Mouse (Mus musculus) olfactory bulb, adult 2 months (tissue): ENCODE measurements around the gene Slc39a11. TPM values are rescaled to one million over a fixed set of nuclear protein-coding genes. Genes with fewer than 3 reads are reported as not detected.

Experiments used
- H3K27ac ChIP-seq: fragments of 200-500 bp; 2 replicates; pipeline ENCODE4 v1.5.1; 2012; ENCODE audit warnings: low read depth, low read length; ENCODE audit not compliant: insufficient read depth
- H3K4me1 ChIP-seq: fragments of 200-500 bp; 2 replicates; pipeline ENCODE4 v1.6.1; 2012; ENCODE audit warnings: low read length; ENCODE audit not compliant: control insufficient read depth, insufficient read depth
- H3K4me3 ChIP-seq: fragments of 200-500 bp; 2 replicates; pipeline ENCODE4 v1.5.1; 2012; ENCODE audit warnings: mild to moderate bottlenecking, low read depth, low read length, moderate library complexity; ENCODE audit not compliant: insufficient read depth
- CTCF ChIP-seq: fragments of 200-500 bp; IDR thresholded peaks from 2 replicates; pipeline ENCODE4 v1.5.1; 2012; ENCODE audit warnings: low read depth, mild to moderate bottlenecking, low read length, moderate library complexity; ENCODE audit not compliant: insufficient read depth
- POLR2A ChIP-seq: fragments of 200-500 bp; IDR thresholded peaks from 2 replicates; pipeline ENCODE4 v1.6.1; 2012; ENCODE audit warnings: mild to moderate bottlenecking, low read depth, low read length, moderate library complexity; ENCODE audit not compliant: insufficient read depth
- WGBS: fragments of 180-500 bp; shearing (Covaris S2); methylation state at CpG from one replicate; pipeline ENCODE4 v1.1.7; 2018; 5-methylcytosine and 5-hydroxymethylcytosine counted together
- polyA plus RNA-seq: library from polyadenylated mRNA; stranded (reverse); fragments of >200 nt; gene quantifications from 2 replicates; pipeline ENCODE4 v1.2.4, GENCODE M21; 2012; ENCODE audit warnings: low replicate concordance; ENCODE audit not compliant: missing spikeins, insufficient read depth, insufficient read length

The Slc39a11 gene
- polyA plus RNA-seq, 1 experiment: not detected

DNA sequence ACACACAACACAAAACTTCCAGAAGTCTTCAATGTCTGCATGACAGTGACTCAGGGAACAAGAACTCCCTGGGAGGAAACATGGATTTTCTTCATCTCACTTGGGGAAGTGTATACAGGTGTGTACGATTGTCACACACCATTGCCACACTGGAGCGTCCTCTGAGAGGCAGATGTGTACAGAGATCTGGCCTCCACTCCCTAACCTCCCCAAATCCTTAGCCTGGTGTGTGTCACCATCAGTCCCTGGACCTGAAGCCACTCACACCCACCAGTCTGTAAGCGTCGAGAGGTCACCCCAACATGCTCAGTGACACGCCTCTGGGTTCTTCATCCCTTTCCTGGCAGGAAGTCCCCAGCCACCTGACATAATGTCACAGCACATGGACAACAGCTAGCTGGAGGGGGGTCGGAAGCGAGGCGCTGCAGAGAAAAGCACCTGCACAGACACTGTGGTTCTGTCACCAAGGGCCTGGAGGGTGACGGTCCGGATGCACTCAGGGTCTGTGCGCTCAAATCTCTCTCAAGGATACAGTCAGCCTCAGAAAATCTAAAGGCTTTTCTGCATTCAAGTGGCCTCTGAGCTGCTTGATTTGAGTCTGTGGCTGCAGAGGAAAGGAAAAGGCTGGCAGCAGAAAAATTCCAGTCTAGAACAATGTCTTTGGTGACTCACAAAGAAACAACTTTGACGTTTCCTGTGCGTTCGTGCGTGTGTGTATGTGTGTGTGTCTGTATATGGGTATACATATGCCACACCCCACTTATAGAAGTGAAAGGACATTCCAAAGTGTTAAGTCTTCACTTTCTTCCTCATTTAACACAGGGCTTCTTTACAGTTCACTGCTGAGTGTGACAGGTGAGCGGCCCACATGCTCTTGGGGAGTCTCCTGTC, 113.3 kb downstream of the Slc39a11 start:
- 84% methylated on average over 16 of the region's 16 CpGs for WGBS
- TF ChIP-seq CTCF (no peak), POLR2A (no peak)
- Histone ChIP-seq H3K27ac (no peak overlapping the region), H3K4me3 (no peak overlapping the region), H3K4me1 (peaks cover 4% of the 10 kb centered on the region)

DNA sequence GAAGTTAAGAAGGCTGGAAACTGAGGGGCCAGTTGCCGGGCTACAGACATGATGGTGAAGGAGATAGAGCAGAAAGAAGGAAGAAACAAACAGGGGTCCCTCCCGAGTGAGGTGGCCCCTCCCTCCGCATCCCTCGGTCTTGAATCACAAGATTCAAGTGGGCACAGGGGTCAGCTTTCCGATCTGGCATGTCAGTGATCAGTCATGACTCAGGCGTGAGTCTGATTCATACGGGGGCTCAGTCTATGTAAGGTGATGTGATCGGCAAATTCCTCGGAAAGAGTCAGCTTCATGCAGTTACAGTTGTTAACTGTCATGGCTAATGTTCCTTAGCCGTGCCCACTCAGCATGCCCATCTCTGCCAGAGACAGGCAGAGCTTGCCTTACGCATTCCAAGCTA, 115.5 kb downstream of the Slc39a11 start:
- WGBS: 81% methylated on average over 11 of the region's 11 CpGs
- no peak overlapping the region for H3K4me3 ChIP-seq
- H3K4me1 ChIP-seq: no peaks in the 10 kb centered on the region
- H3K27ac ChIP-seq: no peak overlapping the region
- TF ChIP-seq POLR2A (no peak), CTCF (no peak)

DNA sequence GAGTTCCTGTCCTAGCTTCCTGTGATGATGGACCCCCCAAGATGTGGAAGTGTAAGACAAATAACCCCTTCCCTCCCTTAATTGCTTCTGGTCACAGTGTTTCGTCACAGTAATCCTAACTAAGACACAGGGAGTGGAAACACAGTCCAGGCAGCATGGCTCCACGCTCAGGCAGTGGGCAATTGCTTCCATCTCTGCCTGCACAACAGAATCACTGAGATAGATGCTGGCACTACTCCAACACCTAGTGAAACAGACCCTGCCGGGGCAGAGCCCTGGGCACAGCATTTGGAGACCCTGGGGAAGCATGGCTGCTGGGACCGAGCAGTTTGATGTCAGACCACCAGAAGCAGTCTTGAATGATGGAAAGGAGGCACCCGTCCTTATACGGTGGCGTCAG, 115.9 kb downstream of the Slc39a11 start:
- Histone ChIP-seq H3K4me3 (no peak overlapping the region), H3K27ac (no peak overlapping the region), H3K4me1 (no peaks in the 10 kb centered on the region)
- TF ChIP-seq CTCF: no peak
- WGBS: 77% methylated on average over 7 of the region's 7 CpGs

DNA sequence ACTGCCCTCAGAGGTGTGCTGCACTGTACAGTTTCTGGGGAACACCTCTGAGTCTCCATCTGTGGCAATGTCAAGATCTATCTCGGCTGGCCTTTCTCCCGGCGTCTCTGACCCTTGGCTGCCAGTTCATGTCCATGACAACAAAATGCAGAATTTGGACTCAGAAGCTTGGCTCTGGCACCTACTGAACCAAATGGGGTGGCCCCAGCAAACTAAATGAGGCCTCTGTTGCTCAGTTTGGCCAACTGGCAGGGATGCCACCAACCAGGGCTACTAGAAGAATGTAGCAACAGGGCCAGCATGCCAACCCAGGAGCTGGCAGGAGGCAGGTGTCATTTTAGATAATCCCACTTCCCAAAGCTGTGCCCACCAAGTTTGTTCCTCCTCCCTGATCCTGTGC, 121.5 kb downstream of the Slc39a11 start:
- Histone ChIP-seq H3K4me3 (no peak overlapping the region), H3K4me1 (peaks cover 9% of the 10 kb centered on the region), H3K27ac (no peak overlapping the region)
- WGBS: 73% methylated on average over 3 of the region's 3 CpGs
- no peak for TF ChIP-seq POLR2A
- TF ChIP-seq CTCF: no peak

DNA sequence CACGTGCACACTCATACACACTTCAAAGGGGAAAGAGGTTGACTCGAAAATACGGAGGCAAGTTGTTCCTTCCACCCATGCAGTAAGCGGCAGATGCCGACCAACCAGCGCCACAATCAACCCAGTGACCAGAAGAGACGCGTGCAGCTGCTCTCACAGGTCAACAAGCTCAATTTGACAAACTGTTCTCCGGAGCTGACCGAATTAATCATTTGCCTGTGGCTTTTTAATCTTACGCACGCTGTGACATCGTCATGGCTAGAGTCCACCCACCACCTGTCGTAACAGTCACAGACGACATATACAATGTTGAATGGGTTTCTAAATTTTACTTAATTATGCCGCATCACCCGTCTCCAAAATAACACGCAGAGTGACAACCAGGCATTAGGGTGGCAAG, 124.1 kb downstream of the Slc39a11 start:
- 53% methylated on average over 18 of the region's 18 CpGs for WGBS
- Histone ChIP-seq H3K4me1 (peaks cover 12% of the 10 kb centered on the region), H3K27ac (no peak overlapping the region), H3K4me3 (no peak overlapping the region)
- TF ChIP-seq POLR2A (no peak), CTCF (no peak)

DNA sequence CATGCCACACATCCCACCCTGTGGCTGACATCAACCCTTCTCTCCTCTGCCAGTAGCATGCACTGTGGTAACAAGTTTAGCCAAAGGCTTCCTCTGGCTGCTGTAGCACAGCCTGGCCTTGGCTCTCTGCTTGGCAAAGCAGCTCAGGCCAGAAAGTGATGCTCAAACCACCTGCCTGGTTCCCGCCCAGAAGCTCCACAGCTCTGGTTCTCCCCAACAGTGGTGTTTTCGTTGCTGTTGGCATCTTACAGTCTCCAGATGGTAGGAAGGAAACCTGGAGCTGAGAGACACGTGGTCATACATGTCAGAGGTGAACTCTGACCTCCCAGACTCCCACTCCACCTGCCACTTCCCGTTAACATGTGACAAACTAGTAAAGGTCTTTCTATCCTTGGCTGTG, 127.2 kb downstream of the Slc39a11 start:
- WGBS: 90% methylated on average over 4 of the region's 4 CpGs
- Histone ChIP-seq H3K4me3 (no peak overlapping the region), H3K27ac (no peak overlapping the region), H3K4me1 (peaks cover 20% of the 10 kb centered on the region)
- no peak for TF ChIP-seq POLR2A
- TF ChIP-seq CTCF: no peak

DNA sequence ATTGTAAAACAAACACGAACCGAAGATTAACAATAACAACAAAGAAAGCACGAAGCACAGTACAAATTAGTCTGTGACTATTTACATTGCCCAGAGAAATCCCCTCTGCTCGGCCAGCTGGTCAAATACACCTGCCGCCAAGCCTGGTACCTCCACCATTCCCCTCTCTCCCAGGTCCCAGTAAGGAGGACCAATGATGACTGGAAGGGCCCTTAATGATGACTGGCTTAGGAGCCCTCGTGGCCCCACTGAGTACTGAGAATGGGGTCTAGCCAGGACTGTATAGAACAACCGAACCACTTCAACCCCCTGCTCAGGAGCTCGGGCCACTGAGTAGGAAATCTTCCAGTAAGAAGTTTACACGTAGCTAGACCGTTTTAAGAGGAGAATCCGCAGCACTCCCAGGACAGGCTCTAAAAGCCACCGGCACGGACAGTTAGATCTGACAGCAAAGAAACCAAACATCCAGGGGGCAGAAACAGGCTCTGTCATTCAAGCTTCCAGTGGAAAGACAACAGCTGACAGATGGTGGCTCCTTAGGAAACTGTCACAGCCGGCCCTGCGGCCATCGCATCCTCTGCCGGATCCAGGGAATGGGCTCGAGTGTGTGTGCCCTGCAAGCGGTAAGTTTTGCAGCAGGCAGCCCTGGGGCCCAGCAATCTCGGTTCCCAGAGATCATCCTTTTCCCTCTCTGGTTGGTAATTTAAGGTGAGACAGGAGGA, 128.2 kb downstream of the Slc39a11 start:
- TF ChIP-seq CTCF: no peak
- no peak for TF ChIP-seq POLR2A
- Histone ChIP-seq H3K4me1 (peaks cover 20% of the 10 kb centered on the region), H3K4me3 (no peak overlapping the region), H3K27ac (no peak overlapping the region)
- WGBS: 91% methylated on average over 20 of the region's 20 CpGs

DNA sequence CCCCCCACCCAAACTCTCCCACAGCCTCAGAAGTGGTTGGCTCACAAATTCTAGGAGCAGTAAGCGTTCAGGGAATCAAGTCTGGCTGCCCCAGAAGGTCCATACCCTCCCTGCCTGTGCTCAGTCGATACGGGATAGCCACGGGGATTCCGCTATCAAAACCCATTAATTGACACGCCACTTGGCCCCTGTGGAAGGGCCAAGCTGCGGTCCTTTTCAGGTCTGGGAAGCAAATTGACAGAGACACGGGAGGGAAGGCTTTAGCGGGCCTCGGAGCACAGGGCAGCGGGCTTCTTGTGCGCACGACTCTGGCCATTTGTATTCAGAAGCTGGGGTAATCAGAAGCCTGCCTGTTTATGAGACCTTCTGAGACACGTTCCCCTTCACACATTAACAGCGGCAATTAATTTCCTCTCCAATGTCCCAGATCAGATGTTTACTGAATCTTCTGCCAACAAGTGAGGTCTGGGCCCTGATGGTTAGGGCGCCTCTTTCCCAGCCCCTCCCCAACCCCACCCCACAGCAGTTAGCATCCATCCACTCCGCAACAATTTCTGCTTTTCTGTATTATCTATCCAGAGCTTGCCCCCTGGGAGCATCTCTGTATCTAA, 128.9 kb downstream of the Slc39a11 start:
- whole genome bisulfite sequencing: 78% methylated on average over 17 of the region's 17 CpGs
- Histone ChIP-seq H3K27ac (no peak overlapping the region), H3K4me1 (peaks cover 26% of the 10 kb centered on the region), H3K4me3 (no peak overlapping the region)
- TF ChIP-seq POLR2A (no peak), CTCF (no peak)

DNA sequence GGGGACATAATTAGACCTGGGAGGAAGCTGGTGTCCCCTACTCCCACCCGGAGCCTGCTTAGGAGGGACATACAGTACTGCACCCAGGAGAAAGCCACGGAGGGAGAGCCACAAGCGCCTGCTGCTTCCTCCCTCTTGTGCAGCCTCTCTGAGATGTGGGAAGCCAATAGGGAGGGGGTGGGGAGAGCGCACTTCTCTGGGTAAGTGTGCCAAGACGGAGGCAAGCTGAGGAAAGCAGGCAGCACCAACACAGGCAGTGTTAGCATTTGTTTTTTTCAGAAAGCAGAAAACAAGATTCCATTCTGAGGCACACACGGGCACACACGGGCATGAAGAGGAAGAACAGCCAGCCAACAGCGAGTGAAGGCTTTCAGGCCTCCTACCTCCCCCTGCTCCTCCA, 129.5 kb downstream of the Slc39a11 start:
- no peak for TF ChIP-seq CTCF
- no peak for TF ChIP-seq POLR2A
- Histone ChIP-seq H3K4me3 (no peak overlapping the region), H3K27ac (no peak overlapping the region), H3K4me1 (peaks cover 24% of the 10 kb centered on the region)
- 39% methylated on average over 8 of the region's 8 CpGs for WGBS
